Mouse (Mus musculus): ENCODE measurements around the gene Gpr137. TPM values are rescaled to one million over a fixed set of nuclear protein-coding genes. Genes with fewer than 3 reads are reported as not detected.
A peak's percentile ranks its signal among the peaks of the same experiment; 100 is the strongest.

Gene Gpr137
- polyA plus RNA-seq, 1 experiment from 2014 or later, result 57.0 TPM

GRCm38 (mm10) chr19:6979486-6980380 lies 37.5 kb upstream of the Gpr137 start:
- Histone ChIP-seq H3K4me1 (replicated peaks) (peaks cover 49% of the 10 kb centered on the region), H3K4me3 (peak overlapping the region; percentile 63), H3K27ac (replicated peaks) (peak overlapping the region; percentile 94), H3K36me3 (peaks cover 41% of the 10 kb centered on the region), H3K4me2 (peak overlapping the region; percentile 92), H3K27me3 (no peaks in the 10 kb centered on the region), H3K9me3 (no peaks in the 10 kb centered on the region), H3K9ac (peak overlapping the region; percentile 80)
- WGBS, result 2% methylated on average over 59 of the region's 59 CpGs
- ATAC-seq (ENCODE audit: low read depth), result peak; percentile 88

GRCm38 (mm10) chr19:6979001-6979479 lies 36.8 kb upstream of the Gpr137 start:
- Histone ChIP-seq H3K9ac (peak overlapping the region; percentile 73), H3K36me3 (peaks cover 37% of the 10 kb centered on the region), H3K9me3 (no peaks in the 10 kb centered on the region), H3K27me3 (no peaks in the 10 kb centered on the region), H3K4me1 (replicated peaks) (peaks cover 50% of the 10 kb centered on the region), H3K4me2 (peak overlapping the region; percentile 92), H3K27ac (replicated peaks) (peak overlapping the region; percentile 94), H3K4me3 (peak overlapping the region; percentile 63)
- WGBS, result 12% methylated on average over 11 of the region's 11 CpGs
- no peak for ATAC-seq (ENCODE audit: low read depth)

- H3K27me3 ChIP-seq, result no peaks in the 10 kb centered on the region
- peak overlapping the region; percentile 94 for H3K27ac ChIP-seq (replicated peaks)
- peak overlapping the region; percentile 92 for H3K4me2 ChIP-seq
- no peaks in the 10 kb centered on the region for H3K9me3 ChIP-seq
- peak overlapping the region; percentile 63 for H3K4me3 ChIP-seq
- peaks cover 55% of the 10 kb centered on the region for H3K4me1 ChIP-seq (replicated peaks)
- WGBS, result 58% methylated on average over 3 of the region's 3 CpGs
- no peak for ATAC-seq (ENCODE audit: low read depth)
- peaks cover 33% of the 10 kb centered on the region for H3K36me3 ChIP-seq
- H3K9ac ChIP-seq, result peak overlapping the region; percentile 73
Measured at GRCm38 (mm10) chr19:6978639-6978974, 36.3 kb upstream of the Gpr137 start.

GRCm38 (mm10) chr19:6977759-6978638 lies 35.7 kb upstream of the Gpr137 start:
- Histone ChIP-seq H3K27ac (replicated peaks) (peak overlapping the region; percentile 94), H3K9me3 (no peaks in the 10 kb centered on the region), H3K9ac (peak overlapping the region; percentile 73), H3K4me2 (peak overlapping the region; percentile 92), H3K4me3 (peak overlapping the region; percentile 63), H3K4me1 (replicated peaks) (peaks cover 55% of the 10 kb centered on the region), H3K36me3 (peaks cover 29% of the 10 kb centered on the region), H3K27me3 (no peaks in the 10 kb centered on the region)
- ATAC-seq (ENCODE audit: low read depth), result no peak
- WGBS, result 85% methylated on average over 13 of the region's 13 CpGs

- Histone ChIP-seq H3K9me3 (no peaks in the 10 kb centered on the region), H3K4me2 (peak within 1 kb of the TSS; percentile 92), H3K36me3 (peaks cover 19% of the 10 kb centered on the region), H3K4me3 (peak within 1 kb of the TSS; percentile 69), H3K4me1 (replicated peaks) (peaks cover 60% of the 10 kb centered on the region), H3K9ac (peak within 1 kb of the TSS; percentile 89), H3K27me3 (peaks cover under 1% of the 10 kb centered on the region; the same call in 1 of the 2 replicates), H3K27ac (replicated peaks) (peak within 1 kb of the TSS; percentile 96)
- WGBS, result 0% methylated on average over 16 of the region's 16 CpGs
- no peak for ATAC-seq (ENCODE audit: low read depth)
Measured at GRCm38 (mm10) chr19:6975537-6976521, 33.5 kb upstream of the Gpr137 start, which contains the start of gene Plcb3. Plcb3 (minus strand) TSS chr19:6976470.

GRCm38 (mm10) chr19:6974211-6975205 lies 32.2 kb upstream of the Gpr137 start, which contains the start of gene Ppp1r14b:
Ppp1r14b (plus strand) TSS chr19:6974968.
- Histone ChIP-seq H3K4me1 (replicated peaks) (peaks cover 69% of the 10 kb centered on the region), H3K27me3 (peaks cover 14% of the 10 kb centered on the region), H3K4me2 (peak within 1 kb of the TSS; percentile 92), H3K9ac (peak within 1 kb of the TSS; percentile 89), H3K9me3 (no peaks in the 10 kb centered on the region), H3K4me3 (peak within 1 kb of the TSS; percentile 69), H3K36me3 (peaks cover 19% of the 10 kb centered on the region), H3K27ac (replicated peaks) (peak within 1 kb of the TSS; percentile 96)
- peak; percentile 61 for ATAC-seq (ENCODE audit: low read depth)
- under 1% methylated on average over 63 of the region's 84 CpGs for WGBS

GRCm38 (mm10) chr19:6973581-6974190 lies 31.4 kb upstream of the Gpr137 start:
- no peak for ATAC-seq (ENCODE audit: low read depth)
- H3K4me3 ChIP-seq, result peak overlapping the region; percentile 69
- peak overlapping the region; percentile 89 for H3K9ac ChIP-seq
- WGBS, result 37% methylated on average over 12 of the region's 12 CpGs
- H3K27ac ChIP-seq (replicated peaks), result peak overlapping the region; percentile 96
- H3K36me3 ChIP-seq, result peaks cover 19% of the 10 kb centered on the region
- peak overlapping the region; percentile 92 for H3K4me2 ChIP-seq
- H3K27me3 ChIP-seq, result peaks cover 21% of the 10 kb centered on the region
- H3K4me1 ChIP-seq (replicated peaks), result peaks cover 68% of the 10 kb centered on the region
- no peaks in the 10 kb centered on the region for H3K9me3 ChIP-seq

- Histone ChIP-seq H3K9me3 (no peaks in the 10 kb centered on the region), H3K9ac (no peak overlapping the region), H3K4me1 (replicated peaks) (peaks cover 58% of the 10 kb centered on the region), H3K27ac (replicated peaks) (0 out of 2 replicates have a peak overlapping the region, but pooled peaks have one; percentile 3), H3K4me3 (no peak overlapping the region), H3K27me3 (peaks cover 27% of the 10 kb centered on the region), H3K36me3 (peaks cover 6% of the 10 kb centered on the region), H3K4me2 (no peak overlapping the region)
- ATAC-seq (ENCODE audit: low read depth), result no peak
- WGBS, result 78% methylated on average over 13 of the region's 13 CpGs
Measured at GRCm38 (mm10) chr19:6972247-6972917, 30.1 kb upstream of the Gpr137 start.

GRCm38 (mm10) chr19:6971644-6972043 lies 29.4 kb upstream of the Gpr137 start:
- Histone ChIP-seq H3K4me1 (replicated peaks) (peaks cover 50% of the 10 kb centered on the region), H3K4me2 (no peak overlapping the region), H3K27ac (replicated peaks) (0 out of 2 replicates have a peak overlapping the region, but pooled peaks have one; percentile 3), H3K4me3 (no peak overlapping the region), H3K36me3 (no peaks in the 10 kb centered on the region), H3K9me3 (no peaks in the 10 kb centered on the region), H3K9ac (no peak overlapping the region), H3K27me3 (peaks cover 27% of the 10 kb centered on the region)
- ATAC-seq (ENCODE audit: low read depth), result no peak
- WGBS, result 16% methylated on average over 6 of the region's 6 CpGs

Data from neural tube, embryonic 13.5 days (tissue).